Comparison of ENCODE assay signal across 24 mouse cellular contexts in the genomic region with DNA sequence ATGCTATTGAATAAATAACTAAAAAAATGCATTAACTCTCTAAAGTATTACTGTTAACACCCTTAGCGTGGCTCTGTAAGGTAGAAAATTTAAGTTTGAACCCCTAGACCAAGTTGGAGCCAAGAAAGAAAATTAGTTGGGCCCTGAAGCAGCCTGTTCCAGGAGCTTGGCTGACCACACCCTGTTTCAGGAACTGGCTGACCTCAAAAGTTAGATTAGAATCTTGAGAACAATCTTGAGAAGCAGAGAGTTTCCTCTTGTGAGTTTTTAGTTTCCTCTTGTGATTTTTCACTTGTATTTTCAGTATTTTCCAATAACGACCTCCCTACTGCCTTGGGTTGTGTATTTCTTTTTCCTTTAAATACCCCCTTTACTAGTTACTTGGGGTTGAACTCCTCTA.
DNase-seq lines count a peak whose midpoint lies in the region; ATAC-seq and TF ChIP-seq lines count a peak whose summit lies in the region.
"Had no signal": no experiment of that assay in that cellular context is flagged by ENCODE, and none has a peak within 500 bp of the region (broad histone marks: within the 10 kb centered on the region; RNA-seq: fewer than 3 reads in every experiment).

No protein-coding gene starts in this region.

- ATAC-seq in activated CD4-positive, CD25-positive, alpha-beta regulatory T cell, adult 4 months = peak; percentile 69
- peak; percentile 69 to 75 for ATAC-seq in hematopoietic stem cell, adult 5-6 weeks (replicated peaks in 1 of 2; ENCODE audit: insufficient read depth in 1 of 2, low FRiP score in 2 of 2, low TSS enrichment in 1 of 2, low read depth in 1 of 2, poor library complexity in 2 of 2, severe bottlenecking in 2 of 2)
- peak; percentile 70 for ATAC-seq in megakaryocyte progenitor cell, adult 5-6 weeks (replicated peaks; ENCODE audit: poor library complexity)
- no peak for ATAC-seq in kidney, embryonic 15.5 days (replicated peaks; ENCODE audit: low FRiP score)
- ATAC-seq: forebrain, embryonic 15.5 days had no signal

- TF ChIP-seq POLR2A in cerebellum, adult 2 months (IDR thresholded peaks at IDR 0.05; ENCODE audit: borderline replicate concordance, insufficient read depth, low read length) = no peak

- no peaks in the 10 kb centered on the region for H3K4me1 ChIP-seq in cerebellum, adult 2 months (ENCODE audit: control insufficient read depth, insufficient read depth, low read length)
- H3K4me1 ChIP-seq in kidney, embryonic 15.5 days = no peaks in the 10 kb centered on the region
- H3K4me1 ChIP-seq: embryonic facial prominence, embryonic 15.5 days; forebrain, embryonic 15.5 days; heart, embryonic 15.5 days; hindbrain, embryonic 10.5 days; hindbrain, embryonic 15.5 days had no signal

- WGBS in cerebellum, adult 2 months = 59% methylated on average over 2 of the region's 2 CpGs
- 74% methylated on average over 2 of the region's 2 CpGs for WGBS in kidney, embryonic 15.5 days

- no peaks in the 10 kb centered on the region for H3K27me3 ChIP-seq in cerebellum, adult 2 months (ENCODE audit: control insufficient read depth, insufficient read depth, low read length)
- H3K27me3 ChIP-seq in kidney, embryonic 15.5 days = no peaks in the 10 kb centered on the region
- H3K27me3 ChIP-seq: CH12.LX; embryonic facial prominence, embryonic 15.5 days; forebrain, embryonic 15.5 days; heart, embryonic 15.5 days; hindbrain, embryonic 15.5 days had no signal

- no peak for TF ChIP-seq CTCF in cerebellum, adult 2 months (IDR thresholded peaks at IDR 0.05; ENCODE audit: borderline replicate concordance, insufficient read depth, low read depth, low read length)

- H3K9ac ChIP-seq in kidney, embryonic 15.5 days = no peak overlapping the region
- H3K9ac ChIP-seq: embryonic facial prominence, embryonic 15.5 days; forebrain, embryonic 15.5 days; heart, embryonic 15.5 days; hindbrain, embryonic 15.5 days had no signal

- H3K27ac ChIP-seq in cerebellum, adult 2 months (ENCODE audit: insufficient read depth, low read length) = no peak overlapping the region
- no peak overlapping the region for H3K27ac ChIP-seq in kidney, embryonic 15.5 days
- H3K27ac ChIP-seq: embryonic facial prominence, embryonic 15.5 days; forebrain, embryonic 15.5 days; heart, adult 2 months; heart, embryonic 15.5 days; hindbrain, embryonic 10.5 days; hindbrain, embryonic 15.5 days had no signal

- no peak overlapping the region for H3K4me3 ChIP-seq in cerebellum, adult 2 months (replicated peaks; ENCODE audit: insufficient read depth, low read depth, low read length)
- H3K4me3 ChIP-seq in kidney, embryonic 15.5 days (replicated peaks) = no peak overlapping the region
- H3K4me3 ChIP-seq: embryonic facial prominence, embryonic 15.5 days; forebrain, embryonic 15.5 days; heart, adult 2 months; heart, embryonic 15.5 days; hindbrain, embryonic 10.5 days; hindbrain, embryonic 15.5 days had no signal

- no peaks in the 10 kb centered on the region for H3K36me3 ChIP-seq in kidney, embryonic 15.5 days
- H3K36me3 ChIP-seq: embryonic facial prominence, embryonic 15.5 days; forebrain, embryonic 15.5 days; heart, embryonic 15.5 days; hindbrain, embryonic 10.5 days; hindbrain, embryonic 15.5 days had no signal

- H3K9me3 ChIP-seq in kidney, embryonic 15.5 days (replicated peaks) = no peaks in the 10 kb centered on the region
- H3K9me3 ChIP-seq: embryonic facial prominence, embryonic 15.5 days; forebrain, embryonic 15.5 days; heart, embryonic 15.5 days; hindbrain, embryonic 10.5 days; hindbrain, embryonic 15.5 days had no signal

- H3K4me2 ChIP-seq in kidney, embryonic 15.5 days = no peak overlapping the region
- H3K4me2 ChIP-seq: embryonic facial prominence, embryonic 15.5 days; forebrain, embryonic 15.5 days; heart, embryonic 11.5 days; heart, embryonic 15.5 days; hindbrain, embryonic 15.5 days had no signal

- DNase-seq in CD4-positive, CD25-positive, alpha-beta regulatory T cell, adult 2 months (ENCODE audit: low read depth, low spot score) = peak; percentile 18
- no peak for DNase-seq in cerebellum, adult 2 months
- DNase-seq in frontal cortex, adult 2 months (ENCODE audit: extremely low spot score in 1 of 2, low spot score in 1 of 2) = no peak
- DNase-seq in lung, postnatal 25 days (ENCODE audit: low spot score) = no peak
- DNase-seq: adrenal gland, postnatal 10 days; cerebellum, adult 11-12 months; cerebellum, adult 9-11 months; cerebellum, postnatal 36 days; embryo, embryonic 11 days; gastrocnemius, postnatal 10 days; heart, adult 2 months; heart, postnatal 14 days; kidney, adult 11 months had no signal
